Mouse (Mus musculus): ENCODE measurements around the gene Amot. TPM values are rescaled to one million over a fixed set of nuclear protein-coding genes. Genes with fewer than 3 reads are reported as not detected.

Amot gene
- total RNA-seq, 2 experiments from 2014 or later, result 12.5 to 26.1 TPM

Other genes with a start within 250 kb of the Amot start
- gene Lhfpl1, start 156.1 kb downstream of the Amot start, total RNA-seq (2021), result under 1 TPM in 1 of 2 experiments, not detected in 1; 0.30 TPM

All from adrenal gland, postnatal 10 days (tissue).